Mouse (Mus musculus): ENCODE measurements around the gene Apof.

GRCm38 (mm10) chr10:128263393-128264310 lies 4.8 kb upstream of the Apof start:
- TF ChIP-seq CTCF (IDR thresholded peaks at IDR 0.05; ENCODE audit: borderline replicate concordance, control insufficient read depth, extremely low read depth, insufficient read depth, low read length, poor library complexity) (no peak), POLR2A (IDR thresholded peaks at IDR 0.05; ENCODE audit: control insufficient read depth, extremely low read depth, insufficient read depth, low read length, poor library complexity) (no peak)

Data from thymus, adult 2 months (tissue).